Mouse (Mus musculus): ENCODE measurements around the gene Dll1.

Gene Dll1

GRCm38 (mm10) chr17:15378413-15379109 lies 1.9 kb upstream of the Dll1 start:
- DNase-seq (ENCODE audit: low spot score in 2 of 2), result no peak

GRCm38 (mm10) chr17:15377901-15378300 lies 1.2 kb upstream of the Dll1 start:
- no peak for DNase-seq (ENCODE audit: low spot score in 2 of 2)

- peak; percentile 19 to 35 for DNase-seq (ENCODE audit: low spot score in 2 of 2)
Observed at GRCm38 (mm10) chr17:15375701-15376493, 775 bp downstream of the Dll1 start.

- peak in 1 of 2 experiments; percentile 10 for DNase-seq (ENCODE audit: low spot score in 2 of 2)
Observed at GRCm38 (mm10) chr17:15375224-15375623, 1.4 kb downstream of the Dll1 start.

- DNase-seq (ENCODE audit: low spot score in 2 of 2), result no peak
Observed at GRCm38 (mm10) chr17:15374321-15375141, 2.1 kb downstream of the Dll1 start.

DNA sequence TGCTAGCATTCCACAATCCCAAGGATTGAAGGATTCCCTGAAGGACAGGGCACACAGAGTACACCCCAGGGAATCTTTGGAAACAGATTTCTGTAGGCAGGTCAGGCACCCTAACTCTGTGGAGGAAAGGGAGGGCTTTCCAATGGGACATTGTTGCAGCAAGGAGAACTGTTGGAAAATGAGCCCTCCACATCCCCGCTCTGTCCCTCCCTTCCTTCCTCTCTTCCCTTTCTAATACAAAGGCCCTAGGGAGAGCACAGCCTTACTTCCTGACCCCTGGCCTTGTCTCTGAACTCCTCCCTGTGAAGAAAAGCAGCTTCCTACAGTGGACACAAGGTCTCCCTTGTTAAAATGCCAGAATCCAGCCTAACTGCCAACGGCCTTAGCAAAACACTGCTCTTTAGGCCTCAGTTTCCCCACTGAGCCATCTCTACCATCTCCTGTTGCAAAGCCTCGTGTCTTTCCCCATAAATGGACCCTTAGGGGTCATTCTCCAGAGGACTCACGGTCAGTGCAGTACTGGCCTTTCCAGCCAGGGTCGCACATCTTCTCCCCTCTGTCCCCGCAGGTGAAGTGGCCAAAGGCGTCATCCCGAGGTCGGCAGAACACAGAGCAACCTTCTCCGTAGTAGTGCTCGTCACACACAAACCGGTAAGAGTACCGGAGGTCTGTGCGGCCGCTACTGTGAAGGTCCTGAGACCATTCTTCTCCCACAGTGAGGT lies 3.6 kb downstream of the Dll1 start:
- DNase-seq (ENCODE audit: low spot score in 2 of 2), result no peak

- DNase-seq (ENCODE audit: low spot score in 2 of 2), result no peak
Observed at GRCm38 (mm10) chr17:15371967-15372835, 4.5 kb downstream of the Dll1 start.

GRCm38 (mm10) chr17:15370401-15370800 lies 6.3 kb downstream of the Dll1 start:
- no peak for DNase-seq (ENCODE audit: low spot score in 2 of 2)

GRCm38 (mm10) chr17:15365650-15366049 lies 11.0 kb downstream of the Dll1 start:
- no peak for DNase-seq (ENCODE audit: low spot score in 2 of 2)

DNA sequence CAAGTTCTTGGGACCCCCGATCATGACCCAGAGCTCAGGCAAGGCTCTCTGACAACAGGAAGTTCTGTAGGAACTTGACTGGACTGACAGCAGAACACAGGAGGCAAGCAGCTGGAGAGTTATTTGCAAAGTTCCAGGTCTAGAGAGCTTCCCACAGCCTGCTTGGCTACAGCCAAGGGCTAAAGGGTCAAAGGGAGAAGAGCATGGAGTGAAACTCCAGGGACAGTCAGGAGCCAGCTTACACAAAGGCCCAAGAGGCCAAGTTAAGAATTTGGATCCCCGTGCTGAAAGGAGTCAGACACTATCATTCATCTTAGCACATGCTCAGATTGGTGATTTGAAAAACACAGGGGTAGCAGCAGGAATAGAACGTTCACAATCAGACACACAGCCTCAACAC lies 13.0 kb downstream of the Dll1 start:
- DNase-seq (ENCODE audit: low spot score in 2 of 2), result no peak

- DNase-seq (ENCODE audit: low spot score in 2 of 2), result no peak
Observed at GRCm38 (mm10) chr17:15357071-15357470, 19.6 kb downstream of the Dll1 start.

DNA sequence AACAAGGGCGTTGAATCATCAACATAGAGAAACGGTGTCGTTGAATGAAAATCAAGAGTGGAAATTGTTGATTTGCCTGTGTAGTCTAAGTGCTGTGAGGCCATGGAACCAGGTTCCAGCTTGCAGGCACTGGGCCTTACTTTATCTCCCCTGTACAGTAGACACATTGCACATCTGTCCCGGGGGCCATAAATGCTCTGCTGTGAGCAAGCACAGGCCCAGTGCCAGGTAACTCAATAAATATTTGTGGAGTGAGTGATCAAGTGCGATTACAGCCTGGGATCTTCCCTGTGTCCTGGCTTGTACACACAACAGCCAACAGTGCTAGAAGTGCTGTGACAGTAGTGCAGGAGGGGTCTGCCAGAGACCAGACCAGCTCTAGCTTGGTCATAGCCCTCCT lies 20.1 kb downstream of the Dll1 start:
- DNase-seq (ENCODE audit: low spot score in 2 of 2), result no peak

GRCm38 (mm10) chr17:15355072-15355471 lies 21.6 kb downstream of the Dll1 start:
- no peak for DNase-seq (ENCODE audit: low spot score in 2 of 2)

- no peak for DNase-seq (ENCODE audit: low spot score in 2 of 2)
Observed at GRCm38 (mm10) chr17:15354006-15354405, 22.7 kb downstream of the Dll1 start.

DNA sequence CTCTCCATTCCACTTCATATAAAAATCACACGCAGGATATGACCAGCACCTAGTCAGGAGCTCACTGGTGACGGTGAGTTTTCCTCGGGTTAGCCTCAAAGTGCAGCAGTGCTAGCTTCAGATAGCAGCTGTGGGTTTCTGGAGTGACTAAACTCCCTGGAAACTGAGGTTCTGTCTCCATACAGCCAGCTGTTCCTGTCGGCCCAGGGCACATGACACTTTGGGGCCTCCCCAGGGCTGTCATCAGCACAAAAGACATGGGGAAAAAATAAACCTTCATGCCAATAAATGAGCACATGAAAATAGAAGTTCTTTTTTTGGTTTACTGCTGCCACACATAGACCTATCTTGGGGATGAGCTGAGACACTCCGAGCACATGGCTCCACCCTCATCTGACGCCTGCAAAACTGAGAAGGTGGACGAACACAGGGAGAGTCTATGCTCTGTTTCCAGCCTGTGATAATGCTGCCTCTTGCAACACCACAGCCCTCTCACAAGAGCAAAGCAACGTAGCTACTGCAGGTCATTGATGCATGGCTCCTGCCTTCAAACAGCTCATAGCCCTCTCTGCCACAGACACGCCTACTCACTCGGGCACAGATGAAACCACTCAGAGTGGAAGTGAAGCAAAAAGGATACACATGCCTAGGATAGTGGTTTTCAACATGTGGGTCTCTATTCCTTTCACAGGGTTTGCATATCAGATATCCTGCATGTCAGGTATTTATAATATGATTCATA lies 23.6 kb downstream of the Dll1 start:
- peak in 1 of 2 experiments; percentile 48 for DNase-seq (ENCODE audit: low spot score in 2 of 2)

GRCm38 (mm10) chr17:15350152-15350551 lies 26.5 kb downstream of the Dll1 start:
- DNase-seq (ENCODE audit: low spot score in 2 of 2), result no peak

GRCm38 (mm10) chr17:15343071-15343822 lies 33.4 kb downstream of the Dll1 start:
- no peak for DNase-seq (ENCODE audit: low spot score in 2 of 2)

GRCm38 (mm10) chr17:15337906-15338305 lies 38.8 kb downstream of the Dll1 start:
- DNase-seq (ENCODE audit: low spot score in 2 of 2), result no peak

DNA sequence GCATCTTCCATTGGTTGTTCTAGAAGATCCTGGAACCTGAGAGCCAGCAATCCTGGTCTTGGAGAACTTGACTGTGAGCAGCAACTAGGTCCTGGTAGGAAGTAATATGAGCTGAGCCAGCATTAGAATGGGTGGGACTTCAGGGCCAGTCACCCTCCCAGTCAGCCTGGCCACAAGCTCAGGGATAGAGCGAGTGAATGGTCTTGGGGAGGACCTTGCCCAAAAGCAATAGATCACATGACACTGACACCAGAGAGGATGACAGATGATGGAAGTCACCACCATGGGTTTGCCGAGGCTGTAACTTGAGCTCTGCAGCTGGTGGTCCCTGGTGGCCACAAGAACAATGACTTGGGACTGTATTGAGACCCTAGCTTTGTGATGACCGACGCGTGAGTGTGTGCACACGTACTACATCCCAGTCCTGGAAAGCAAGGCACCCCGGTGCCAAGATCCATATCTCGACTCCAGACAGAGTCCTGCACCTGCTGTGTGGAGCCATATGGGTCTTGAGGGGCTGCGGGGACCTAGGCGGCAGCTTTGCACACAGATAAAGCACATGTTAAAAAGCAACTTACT lies 46.8 kb downstream of the Dll1 start:
- DNase-seq (ENCODE audit: low spot score in 2 of 2), result no peak
